Mouse (Mus musculus): ENCODE data around the gene Lipc. TPM values are rescaled to one million over a fixed set of nuclear protein-coding genes. Genes with fewer than 3 reads are reported as not detected.

Lipc gene
- polyA plus RNA-seq, 3 experiments from 2014 or later: not detected

- no peak for ATAC-seq
Measured at GRCm38 (mm10) chr9:70911163-70911562, 40.9 kb downstream of the Lipc start.

GRCm38 (mm10) chr9:70910351-70910750 is 41.7 kb downstream of the Lipc start:
- ATAC-seq: no peak

GRCm38 (mm10) chr9:70902821-70903730 is 49.0 kb downstream of the Lipc start:
- no peak for ATAC-seq

GRCm38 (mm10) chr9:70894201-70894600 is 57.8 kb downstream of the Lipc start:
- peak; percentile 29 for ATAC-seq

- ATAC-seq: no peak
Measured at GRCm38 (mm10) chr9:70893526-70893925, 58.5 kb downstream of the Lipc start.

GRCm38 (mm10) chr9:70892627-70893026 is 59.4 kb downstream of the Lipc start:
- ATAC-seq: no peak

- peak; percentile 83 for ATAC-seq
Measured at GRCm38 (mm10) chr9:70891431-70892133, 60.4 kb downstream of the Lipc start.

- ATAC-seq: no peak
Measured at GRCm38 (mm10) chr9:70890736-70891135, 61.3 kb downstream of the Lipc start.

- no peak for ATAC-seq
Measured at GRCm38 (mm10) chr9:70888969-70889368, 63.1 kb downstream of the Lipc start.

- ATAC-seq: no peak
Measured at GRCm38 (mm10) chr9:70888556-70888955, 63.5 kb downstream of the Lipc start.

GRCm38 (mm10) chr9:70881982-70882381 is 70.0 kb downstream of the Lipc start:
- no peak for ATAC-seq

GRCm38 (mm10) chr9:70878823-70879222 is 73.2 kb downstream of the Lipc start:
- ATAC-seq: no peak

- ATAC-seq: no peak
Measured at GRCm38 (mm10) chr9:70878157-70878556, 73.9 kb downstream of the Lipc start.

GRCm38 (mm10) chr9:70875490-70875889 is 76.5 kb downstream of the Lipc start:
- ATAC-seq: no peak

GRCm38 (mm10) chr9:70875059-70875458 is 77.0 kb downstream of the Lipc start:
- no peak for ATAC-seq

- no peak for ATAC-seq
Measured at GRCm38 (mm10) chr9:70872675-70873074, 79.4 kb downstream of the Lipc start.

- ATAC-seq: no peak
Measured at GRCm38 (mm10) chr9:70870326-70870725, 81.7 kb downstream of the Lipc start.

GRCm38 (mm10) chr9:70869169-70869873 is 82.7 kb downstream of the Lipc start:
- ATAC-seq: no peak

- no peak for ATAC-seq
Measured at GRCm38 (mm10) chr9:70867381-70867780, 84.6 kb downstream of the Lipc start.

- no peak for ATAC-seq
Measured at GRCm38 (mm10) chr9:70864039-70864438, 88.0 kb downstream of the Lipc start.

GRCm38 (mm10) chr9:70863299-70863698 is 88.7 kb downstream of the Lipc start:
- ATAC-seq: no peak

- no peak for ATAC-seq
Measured at GRCm38 (mm10) chr9:70859233-70859632, 92.8 kb downstream of the Lipc start.

- ATAC-seq: no peak
Measured at GRCm38 (mm10) chr9:70855868-70856267, 96.2 kb downstream of the Lipc start.

Data from inflammation-experienced regulatory T-cells, adult 6 months (primary cell).